Mouse (Mus musculus) small intestine, adult 2 months (tissue): Measurements from ENCODE around the gene Ptges2.
"Not testable (repeated sequence)": the region's sequence is repeated elsewhere in the genome, so short reads cannot be mapped to it uniquely, and the experiment has no call there.

Experiments used
- CTCF ChIP-seq: fragments of 200-500 bp; IDR thresholded peaks from 2 replicates; pipeline ENCODE4 v1.5.1; 2012; ENCODE audit warnings: low read depth, mild to moderate bottlenecking, control low read depth, inconsistent platforms, low read length, moderate library complexity, mixed read lengths; ENCODE audit not compliant: insufficient replicate concordance, insufficient read length; ENCODE audit errors: extremely low read depth
- POLR2A ChIP-seq: fragments of 200-500 bp; IDR thresholded peaks from 2 replicates; pipeline ENCODE4 v1.6.1; 2012; ENCODE audit warnings: low read depth, mild to moderate bottlenecking, control low read depth, inconsistent platforms, low read length, moderate library complexity

- not testable (repeated sequence) for TF ChIP-seq CTCF, POLR2A
These were observed 33.4 kb upstream of the Ptges2 start for GRCm38 (mm10) chr2:32362274-32362673.
